Mouse (Mus musculus) cortical plate, adult 2 months (tissue): Measurements from ENCODE around the gene Cdt1. TPM values are rescaled to one million over a fixed set of nuclear protein-coding genes. Genes with fewer than 3 reads are reported as not detected.
A peak's percentile ranks its signal among the peaks of the same experiment; 100 is the strongest.

ENCODE experiments used
- H3K27ac ChIP-seq: fragments of 200-500 bp; 2 replicates; pipeline ENCODE4 v1.5.1; 2012; ENCODE audit warnings: low read length, control low read depth, inconsistent platforms; ENCODE audit not compliant: insufficient read depth
- H3K4me1 ChIP-seq: fragments of 200-500 bp; 2 replicates; pipeline ENCODE4 v1.6.1; 2011; ENCODE audit warnings: low read length; ENCODE audit not compliant: control insufficient read depth, insufficient read depth
- H3K4me3 ChIP-seq: fragments of 200-500 bp; 2 replicates; pipeline ENCODE4 v1.5.1; 2011; ENCODE audit warnings: mild to moderate bottlenecking, low read length, control low read depth; ENCODE audit not compliant: insufficient read depth
- CTCF ChIP-seq: fragments of 200-500 bp; IDR thresholded peaks from 2 replicates; pipeline ENCODE4 v1.5.1; 2011; ENCODE audit warnings: mild to moderate bottlenecking, control low read depth, low read length; ENCODE audit not compliant: insufficient read depth; ENCODE audit errors: extremely low read depth
- POLR2A ChIP-seq: fragments of 200-500 bp; IDR thresholded peaks from 2 replicates; pipeline ENCODE4 v1.6.1; 2011; ENCODE audit warnings: mild to moderate bottlenecking, low read length, control low read depth; ENCODE audit not compliant: insufficient read depth; ENCODE audit errors: extremely low read depth
- polyA plus RNA-seq: library from polyadenylated mRNA; depleted of rRNA; stranded (reverse); fragments of >200 nt; gene quantifications from 2 replicates; pipeline ENCODE4 v1.2.3, GENCODE M21; 2012

The Cdt1 gene
- polyA plus RNA-seq, 1 experiment = 2.8 TPM

DNA sequence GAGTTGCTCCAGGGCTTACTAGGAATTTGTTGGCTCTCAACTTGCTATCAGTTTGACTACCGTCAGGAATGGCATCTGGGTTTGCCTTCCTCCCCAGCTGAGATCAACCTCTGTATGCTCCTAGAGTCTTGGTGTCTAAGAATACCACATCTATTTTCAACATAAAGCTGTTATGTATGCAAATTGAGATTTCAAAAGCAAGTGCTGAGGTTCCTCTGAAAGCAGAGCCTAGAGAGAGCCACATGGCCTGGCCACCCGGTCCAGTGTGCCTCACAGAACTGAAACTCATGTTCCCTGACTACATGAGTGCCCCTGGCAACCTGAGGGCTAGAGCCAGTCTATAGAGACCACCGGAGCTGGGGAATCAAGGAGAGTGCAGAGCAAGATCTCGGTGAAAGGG, 37.6 kb downstream of the Cdt1 start:
- Histone ChIP-seq H3K27ac (no peak overlapping the region), H3K4me1 (0 out of 2 replicates have a peak, but pooled peaks cover under 1% of the 10 kb centered on the region), H3K4me3 (no peak overlapping the region)
- TF ChIP-seq CTCF (no peak), POLR2A (no peak)

DNA sequence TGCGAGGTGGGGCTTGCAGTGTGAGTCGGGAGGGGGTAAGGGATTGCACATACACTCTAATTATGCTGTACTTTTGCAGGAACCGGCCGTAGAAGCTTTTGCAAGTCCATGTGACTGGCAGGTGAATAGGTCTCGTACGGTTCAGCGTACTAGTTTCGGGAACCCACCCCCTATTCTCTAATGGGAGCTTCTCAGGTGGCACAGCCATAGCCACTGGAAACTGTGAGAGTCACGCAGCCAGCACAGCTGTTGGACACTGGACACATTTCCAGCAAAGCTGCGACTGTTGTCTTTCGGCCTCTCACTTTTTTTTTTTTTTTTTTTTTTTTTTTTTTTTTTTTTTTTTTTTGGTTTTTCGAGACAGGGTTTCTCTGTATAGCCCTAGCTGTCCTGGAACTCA, 39.0 kb downstream of the Cdt1 start:
- H3K4me1 ChIP-seq = 0 out of 2 replicates have a peak, but pooled peaks cover 1% of the 10 kb centered on the region
- no peak overlapping the region for H3K27ac ChIP-seq
- TF ChIP-seq CTCF (no peak), POLR2A (no peak)
- no peak overlapping the region for H3K4me3 ChIP-seq

DNA sequence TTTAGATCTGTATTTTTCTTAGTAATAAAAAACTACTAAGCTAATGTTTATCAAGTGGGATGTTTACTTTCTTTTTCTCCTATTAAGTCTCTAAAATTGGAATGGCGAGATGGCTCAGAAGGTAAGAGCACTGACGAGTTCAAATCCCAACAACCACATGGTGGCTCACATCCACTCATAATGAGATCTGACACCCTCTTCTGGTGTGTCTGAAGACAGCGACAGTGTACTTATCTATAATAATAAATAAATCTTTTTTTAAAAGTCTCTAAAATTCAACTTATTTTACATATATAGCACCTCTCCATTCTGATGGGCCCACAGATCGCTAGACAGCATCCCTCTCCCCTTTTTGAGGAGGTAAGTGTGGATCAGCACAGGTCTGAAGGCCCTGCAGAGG, 42.4 kb downstream of the Cdt1 start:
- peaks cover 7% of the 10 kb centered on the region for H3K4me1 ChIP-seq
- H3K4me3 ChIP-seq = no peak overlapping the region; the same call in 1 of the 2 replicates
- TF ChIP-seq CTCF (no peak), POLR2A (no peak)
- H3K27ac ChIP-seq = no peak overlapping the region

DNA sequence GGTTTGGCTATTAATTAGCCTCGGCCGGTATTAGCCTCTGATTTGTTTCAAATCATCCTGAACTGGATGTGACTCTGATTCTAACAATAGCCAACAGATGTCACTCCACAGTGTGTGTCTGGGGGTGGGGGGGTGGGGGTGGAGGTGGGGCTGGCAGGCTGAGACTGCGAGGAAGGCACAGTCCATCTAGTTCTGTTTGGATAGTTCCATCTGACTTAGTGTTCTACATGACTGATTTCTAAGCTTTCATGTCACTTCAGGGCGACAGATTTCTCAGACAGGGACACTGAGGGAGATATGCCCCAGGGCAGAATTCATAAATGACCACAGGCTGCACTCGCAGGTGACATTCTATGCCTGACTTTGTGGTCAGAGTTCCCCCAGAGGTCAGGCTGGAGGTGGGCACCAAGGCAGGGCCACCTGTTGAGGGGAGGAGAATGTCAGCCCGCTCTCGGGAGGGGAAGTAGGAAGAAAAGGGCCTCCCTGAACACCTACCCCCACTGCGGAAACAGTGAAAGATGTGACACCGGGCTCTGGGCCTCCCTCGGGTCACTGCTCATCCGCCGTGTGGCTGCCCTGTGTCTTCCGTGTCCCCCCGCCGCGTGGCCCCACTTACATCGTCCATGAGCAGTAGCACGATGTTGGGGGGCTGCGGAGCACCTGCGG, 42.9 kb downstream of the Cdt1 start:
- TF ChIP-seq CTCF (no peak), POLR2A (no peak)
- Histone ChIP-seq H3K4me1 (peaks cover 7% of the 10 kb centered on the region), H3K4me3 (peak overlapping the region; percentile 71), H3K27ac (no peak overlapping the region)

DNA sequence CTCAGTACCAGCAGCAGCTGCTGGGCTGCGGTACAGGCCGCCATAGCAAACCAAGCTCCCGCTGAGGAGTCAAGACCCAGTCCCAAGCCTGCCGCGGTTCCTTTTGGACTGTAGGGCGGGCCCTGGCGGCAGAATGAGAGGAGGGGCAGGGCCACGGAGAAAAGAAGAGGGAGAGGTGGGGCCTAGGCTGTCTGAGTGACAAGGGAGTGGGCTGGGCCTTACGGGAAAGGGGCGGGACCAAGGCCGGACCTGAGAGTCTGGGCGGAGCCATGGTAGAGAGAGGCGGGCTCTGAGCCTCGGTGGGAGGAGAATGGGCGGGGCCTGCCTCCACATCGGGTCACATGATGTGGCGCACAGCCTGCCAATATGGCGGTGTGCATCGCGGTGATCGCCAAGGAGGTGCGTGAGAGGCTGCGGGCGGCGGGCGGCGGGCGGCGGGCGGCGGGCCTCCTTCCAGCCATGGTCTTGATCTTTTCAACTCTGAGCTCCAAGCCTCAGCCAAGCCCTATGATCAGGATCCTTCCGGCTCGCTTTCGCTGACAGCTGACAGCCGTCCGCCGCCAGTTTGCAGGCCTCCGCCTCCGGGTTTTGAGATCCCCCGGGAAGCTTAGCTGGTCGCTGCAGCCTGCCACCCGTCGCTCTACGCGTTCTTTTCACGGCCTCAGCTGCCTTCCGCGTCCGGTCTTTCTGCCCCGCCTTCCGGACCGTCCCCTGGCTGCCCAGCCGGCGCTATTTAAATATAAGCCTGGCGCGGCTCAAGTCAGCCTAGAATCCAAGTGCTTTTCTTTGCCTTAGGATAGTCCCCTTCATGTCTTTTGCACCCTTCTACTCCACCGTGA, 43.7 kb downstream of the Cdt1 start, which contains the start of the genes Galns and Trappc2l:
Gene Galns (minus strand): TSS at position 169 of the 839 bp plus-strand sequence.
Gene Trappc2l (plus strand): TSS at position 346 of the 839 bp plus-strand sequence.
- Histone ChIP-seq H3K4me1 (peaks cover 7% of the 10 kb centered on the region), H3K27ac (peak within 1 kb of the TSS; percentile 53), H3K4me3 (peak within 1 kb of the TSS; percentile 71)
- peak; percentile 71 for TF ChIP-seq POLR2A
- TF ChIP-seq CTCF = no peak

DNA sequence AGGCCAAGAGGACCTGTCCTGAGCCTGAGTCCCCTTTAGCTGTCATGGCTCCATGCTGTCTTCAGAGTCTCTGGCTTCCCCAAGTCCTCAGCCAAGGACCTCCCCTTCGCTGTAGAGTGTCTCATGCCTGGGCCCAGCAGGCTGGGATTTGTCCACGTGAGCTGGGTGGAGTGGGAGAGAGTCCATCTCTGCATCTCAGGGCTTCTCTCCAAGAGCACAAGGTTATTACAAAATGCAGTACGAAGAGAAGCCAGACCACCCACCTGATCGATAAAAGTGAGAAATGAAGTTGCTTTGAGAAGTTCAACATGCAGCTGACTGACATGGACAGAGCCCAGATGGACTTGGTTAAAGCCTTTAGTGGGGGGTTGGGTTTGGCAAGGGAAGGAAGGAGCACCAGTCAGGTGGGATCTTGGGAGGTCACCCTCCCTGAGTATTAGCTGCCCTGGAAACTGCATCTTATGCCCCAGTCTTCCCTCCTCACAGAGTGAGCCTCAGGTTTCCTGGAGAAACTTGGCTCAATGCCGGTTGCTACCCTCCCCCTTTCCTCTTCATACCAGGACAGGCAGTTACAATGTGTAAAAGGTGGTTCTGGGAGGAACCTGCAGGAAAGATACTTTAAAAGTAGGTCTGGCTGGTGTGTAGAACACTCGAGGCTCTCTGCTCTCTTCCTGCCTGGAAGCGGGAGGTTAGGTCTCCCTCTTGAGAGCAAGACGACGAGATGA, 48.5 kb downstream of the Cdt1 start:
- Histone ChIP-seq H3K4me1 (peaks cover 6% of the 10 kb centered on the region), H3K27ac (no peak overlapping the region), H3K4me3 (no peak overlapping the region)
- TF ChIP-seq CTCF = no peak
- no peak for TF ChIP-seq POLR2A

DNA sequence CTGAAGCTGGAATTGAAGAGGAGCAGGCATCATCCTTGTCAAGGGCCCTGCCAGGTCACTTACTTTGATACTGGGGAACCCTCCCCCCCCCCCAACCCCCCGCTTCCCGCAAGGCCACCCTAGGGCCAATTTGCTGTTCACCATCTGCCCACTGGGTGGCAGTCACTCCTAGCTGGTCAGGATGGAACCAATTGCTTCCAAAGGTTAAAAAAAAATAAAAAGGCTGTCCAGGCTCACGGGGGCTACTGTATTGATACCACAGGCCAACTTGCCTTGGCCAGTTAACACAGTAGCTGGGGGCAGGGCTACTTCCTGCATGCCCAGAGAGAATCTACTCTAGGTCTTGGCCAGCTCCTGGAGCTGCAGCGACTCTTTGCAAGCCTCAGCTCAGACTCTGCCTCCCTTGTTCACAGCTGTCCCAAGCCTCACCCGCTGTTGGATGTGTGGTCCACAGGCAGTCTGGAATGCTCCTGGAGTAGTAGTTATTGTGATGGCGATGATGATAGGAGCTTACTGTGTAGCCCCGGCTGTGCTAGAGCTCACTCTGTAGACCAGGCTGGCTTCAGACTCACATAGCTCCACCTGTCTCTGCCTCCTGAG, 50.2 kb downstream of the Cdt1 start:
- Histone ChIP-seq H3K4me1 (no peaks in the 10 kb centered on the region), H3K27ac (no peak overlapping the region), H3K4me3 (no peak overlapping the region)
- TF ChIP-seq POLR2A = no peak
- TF ChIP-seq CTCF = peak; percentile 74

DNA sequence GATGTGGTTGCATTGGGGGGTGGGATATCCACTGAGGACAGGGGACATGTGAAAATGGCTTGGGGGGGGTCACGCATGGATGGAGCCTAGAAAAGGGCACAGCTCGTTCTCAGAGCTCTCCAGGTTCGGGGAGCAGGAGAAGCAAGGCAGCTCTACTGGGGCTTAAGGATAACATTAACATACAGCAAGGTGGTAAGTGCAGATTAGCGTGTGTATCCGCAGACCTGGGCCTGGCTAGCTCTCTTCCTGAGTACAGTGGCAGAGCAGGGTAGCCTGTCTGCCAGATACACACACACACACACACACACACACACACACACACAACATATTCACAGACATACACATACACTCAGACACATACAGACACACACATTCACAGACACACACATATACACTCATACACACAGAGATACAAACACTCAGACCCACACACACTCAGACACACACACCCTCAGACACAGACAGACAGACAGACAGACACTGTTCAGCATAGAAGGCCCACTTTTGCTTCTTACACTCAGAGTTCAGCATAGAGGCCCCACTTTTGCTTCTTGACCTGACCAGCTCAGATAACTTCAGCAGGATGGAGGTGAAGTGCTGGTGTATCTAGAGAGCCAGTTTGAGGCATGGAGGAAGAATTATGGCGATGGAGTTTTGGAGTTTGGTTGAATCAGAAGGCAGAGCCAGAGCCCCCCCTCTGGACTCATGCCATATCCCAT, 51.0 kb downstream of the Cdt1 start:
- Histone ChIP-seq H3K27ac (no peak overlapping the region), H3K4me3 (no peak overlapping the region), H3K4me1 (no peaks in the 10 kb centered on the region)
- TF ChIP-seq CTCF (no peak), POLR2A (no peak)
